Mouse (Mus musculus): ENCODE data around the gene Prrx1.

DNA sequence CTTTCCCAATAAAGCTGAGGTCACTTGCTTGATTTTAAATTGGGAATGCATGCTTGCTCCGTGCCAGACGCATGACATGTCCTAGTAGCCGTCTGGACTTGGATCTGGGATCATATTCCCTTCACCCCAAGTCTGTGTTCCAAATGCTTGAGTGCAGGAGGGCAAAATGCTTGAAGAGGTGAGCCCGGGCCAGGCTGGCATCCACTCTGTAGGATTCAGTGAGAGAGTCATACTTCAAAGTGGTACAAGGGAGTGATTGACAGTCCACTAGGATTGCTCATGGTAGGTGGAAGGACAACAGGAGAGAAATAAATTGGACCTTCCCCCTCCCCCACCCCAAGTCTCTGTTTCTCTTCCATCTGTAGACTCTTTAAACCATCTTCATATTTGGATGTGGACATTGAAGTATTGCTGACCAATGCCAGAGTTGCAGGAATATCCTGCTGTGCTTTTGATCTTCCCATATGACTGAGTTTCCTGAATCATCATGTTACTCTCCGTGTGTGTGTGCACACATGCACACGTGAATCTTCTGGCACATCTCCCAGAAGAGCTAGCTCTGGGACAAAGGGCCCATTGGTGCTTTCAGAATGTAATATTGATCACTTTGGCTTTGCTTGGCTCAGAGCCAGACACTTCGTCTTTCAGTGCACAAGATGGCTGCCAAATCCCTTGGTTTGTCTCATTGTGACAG, 25.2 kb upstream of the Prrx1 start:
- TF ChIP-seq CTCF (IDR thresholded peaks at IDR 0.05; ENCODE audit: low read depth) (no peak), EP300 (IDR thresholded peaks at IDR 0.05; ENCODE audit: low read depth) (no peak)

Data from heart, postnatal 0 days (tissue).